Mouse (Mus musculus) ovary, postnatal 10 days (tissue): ENCODE data around the gene Chrnb2.
A peak's percentile ranks its signal among the peaks of the same experiment; 100 is the strongest.
"Not testable (repeated sequence)": the region's sequence is repeated elsewhere in the genome, so short reads cannot be mapped to it uniquely, and the experiment has no call there.

Experiments
- DNase-seq: peaks from one replicate; pipeline ENCODE4 v3.0.0; 2022; ENCODE audit warnings: low spot score

Gene Chrnb2

DNA sequence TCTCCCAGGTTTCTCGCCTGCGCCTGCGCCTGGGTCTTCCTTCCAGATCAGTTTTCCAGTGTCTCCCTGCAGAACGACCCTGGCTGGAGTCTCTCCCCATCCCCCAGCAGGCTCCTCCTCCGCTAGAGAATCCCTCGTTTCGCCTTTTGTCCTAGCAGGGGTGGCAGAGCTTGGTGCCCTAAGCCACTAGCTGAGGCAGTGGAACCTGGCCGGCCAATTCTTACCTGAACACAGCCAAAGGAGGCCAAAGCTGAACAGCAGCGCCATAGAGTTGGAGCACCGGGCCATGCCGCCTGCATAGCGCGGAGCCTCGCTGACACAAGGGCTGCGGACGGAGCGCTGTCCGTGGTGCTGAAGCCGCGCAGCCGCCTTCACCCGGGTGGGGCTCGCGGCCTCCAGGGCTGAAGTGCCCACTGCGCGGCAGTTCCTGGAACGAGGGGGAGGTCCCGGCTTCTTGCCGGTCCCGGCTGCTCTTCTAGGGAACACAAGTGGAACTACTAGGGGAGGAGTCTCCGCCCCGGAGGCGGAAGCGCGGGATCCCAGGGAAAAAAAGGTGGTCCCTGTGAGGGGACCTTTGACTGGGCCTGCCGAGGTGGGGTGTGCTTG lies at the start of gene Chrnb2:
Chrnb2 (minus strand) TSS at position 514 of the 606 bp plus-strand sequence.
- DNase-seq: peak; percentile 68

DNA sequence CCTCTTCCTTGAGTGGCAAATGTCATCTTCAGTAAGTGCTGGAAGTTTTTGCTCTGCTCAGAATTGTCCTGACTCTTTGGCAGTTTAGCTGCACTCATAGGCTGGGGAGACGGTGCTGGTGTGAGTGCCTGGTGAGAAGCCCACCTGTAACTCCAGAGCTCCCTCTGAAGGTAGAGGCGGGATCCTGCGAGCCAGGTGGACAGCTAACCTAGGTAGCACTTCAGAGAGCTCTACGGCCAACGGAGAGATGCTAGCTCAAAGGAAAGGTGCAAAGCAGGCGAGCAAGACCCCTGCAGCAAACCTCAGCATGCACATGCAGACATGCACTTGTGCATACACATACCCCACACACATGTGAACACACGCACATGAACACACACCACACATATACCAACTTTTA lies 49.6 kb upstream of the Chrnb2 start:
- no peak for DNase-seq

DNA sequence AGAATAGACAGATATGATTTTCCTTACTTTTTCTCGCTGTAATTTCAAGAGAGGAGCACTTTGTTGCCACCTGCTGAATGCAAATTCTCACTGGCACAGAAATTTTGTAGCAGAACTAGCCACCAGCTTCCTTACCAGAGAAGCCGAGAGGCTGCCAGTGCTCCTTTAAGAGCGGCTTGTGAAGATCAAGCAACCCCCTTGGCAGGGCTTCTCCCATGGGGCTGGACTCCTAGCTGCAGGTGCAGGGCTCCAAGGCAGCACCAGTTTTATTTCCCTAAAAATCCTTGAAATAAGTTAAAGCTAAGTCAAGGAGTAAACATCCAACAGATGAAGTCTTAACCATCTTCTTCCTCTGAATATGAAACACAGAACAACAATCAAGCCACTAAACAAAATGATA lies 47.7 kb upstream of the Chrnb2 start:
- no peak for DNase-seq

DNA sequence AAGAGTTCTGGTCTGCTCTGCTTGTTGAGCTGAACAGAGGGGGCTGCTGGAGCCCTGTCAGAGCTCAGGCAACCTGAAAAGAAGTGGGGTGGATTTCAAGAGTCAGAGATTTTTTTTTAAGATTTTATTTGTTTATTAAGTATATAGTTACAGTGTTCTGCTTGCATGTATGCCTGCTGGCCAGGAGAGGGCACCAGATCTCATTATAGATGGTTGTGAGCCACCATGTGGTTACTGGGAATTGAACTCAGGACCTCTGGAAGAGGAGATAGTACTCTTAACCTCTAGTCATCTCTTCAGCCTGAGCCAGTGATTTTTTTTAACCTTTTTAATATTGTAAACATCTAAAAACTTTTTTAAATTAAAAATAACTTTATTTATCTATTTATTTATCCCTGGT lies 46.4 kb upstream of the Chrnb2 start:
- no peak for DNase-seq

DNA sequence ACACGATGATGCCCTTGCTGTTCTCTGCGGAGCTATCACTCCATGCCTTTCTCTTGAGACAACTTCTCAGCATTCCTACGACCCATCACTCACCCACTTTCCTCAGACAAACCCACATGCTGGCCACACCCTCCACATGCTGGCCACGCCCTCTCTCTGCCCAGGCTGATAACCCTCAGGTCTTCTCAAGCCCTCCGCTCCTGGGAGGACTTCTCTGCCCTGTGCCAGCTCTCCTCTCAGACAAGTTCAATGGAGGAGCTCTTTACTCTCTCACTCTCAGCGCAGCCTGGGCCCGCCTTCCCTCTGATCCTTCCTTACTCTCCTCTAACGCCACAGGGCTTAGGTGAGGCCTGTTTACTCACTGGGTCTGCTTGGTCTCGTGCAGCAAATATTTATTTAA lies 44.2 kb upstream of the Chrnb2 start:
- no peak for DNase-seq

DNA sequence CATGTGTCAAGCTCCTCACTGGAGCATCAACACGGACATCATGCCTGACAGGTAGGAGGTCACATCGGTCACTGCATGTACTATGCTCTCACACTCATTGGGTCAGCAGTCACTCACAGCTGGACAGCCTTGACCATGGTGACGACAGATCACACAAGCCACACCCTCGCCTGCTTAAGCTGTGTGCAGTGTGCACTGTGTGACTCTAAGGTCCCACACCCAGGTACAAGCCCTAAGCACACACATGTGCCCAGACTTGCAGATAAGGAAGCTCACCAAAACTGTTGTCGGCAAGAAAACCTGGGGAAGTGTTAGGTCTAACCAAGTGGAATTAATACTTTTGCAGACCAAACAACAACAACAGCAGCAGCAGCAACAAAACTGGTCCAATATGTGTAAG lies 43.4 kb upstream of the Chrnb2 start:
- DNase-seq: no peak

DNA sequence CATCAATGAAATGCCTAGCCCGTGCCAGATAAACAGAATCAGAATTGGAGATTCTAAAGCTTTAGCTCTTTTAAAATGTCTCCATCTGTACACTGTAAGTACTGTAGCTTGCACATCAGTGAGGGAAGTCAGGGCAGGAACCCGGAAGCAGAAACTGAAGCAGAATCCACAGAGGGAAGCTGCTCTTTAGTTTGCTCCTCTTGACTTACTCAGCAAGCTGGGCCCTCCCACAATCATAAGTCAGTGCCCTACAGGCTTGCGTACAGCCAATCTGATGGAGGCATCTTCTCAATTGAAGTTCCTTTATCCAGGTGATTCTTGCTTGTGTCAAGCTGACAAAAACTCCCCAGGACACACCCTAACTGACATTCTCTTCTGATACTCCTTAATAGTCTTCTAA lies 42.7 kb upstream of the Chrnb2 start:
- DNase-seq: no peak

DNA sequence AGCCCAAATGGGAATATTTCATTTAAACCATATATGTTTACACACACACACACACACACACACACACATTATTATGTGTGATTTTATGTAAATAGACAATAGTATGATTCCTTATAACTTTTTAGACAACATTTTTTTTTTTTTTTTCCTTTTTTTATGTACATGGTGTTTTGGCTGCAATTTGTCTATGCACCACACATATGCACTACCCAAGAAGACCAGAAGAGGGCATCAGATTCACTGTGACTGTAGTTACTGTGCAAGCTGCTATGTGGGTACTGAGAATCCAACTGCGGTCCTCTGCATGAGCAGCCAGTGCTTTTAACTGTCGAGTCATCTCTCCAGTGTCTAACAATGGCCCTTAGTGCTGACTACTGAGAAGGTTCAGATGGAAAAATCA lies 42.3 kb upstream of the Chrnb2 start:
- DNase-seq: no peak

DNA sequence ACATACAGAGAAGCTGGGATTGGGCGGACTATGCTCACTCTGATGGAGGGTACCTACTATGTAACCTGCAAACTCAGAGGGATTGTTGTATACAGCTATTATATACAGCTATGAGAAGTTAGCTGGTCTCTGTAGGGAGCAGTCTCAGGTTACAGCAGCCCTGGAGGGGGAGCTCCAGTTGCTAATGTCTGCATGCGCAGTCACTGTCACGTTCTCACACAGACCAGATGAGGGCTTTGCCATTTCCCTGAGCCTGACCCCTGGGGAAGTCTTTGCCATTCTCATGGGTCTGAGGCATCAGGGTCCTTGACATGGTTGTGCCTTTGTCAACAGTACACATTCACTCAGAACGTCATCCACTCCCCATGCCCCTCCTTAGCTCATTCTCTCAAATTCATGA lies 40.7 kb upstream of the Chrnb2 start:
- no peak for DNase-seq

DNA sequence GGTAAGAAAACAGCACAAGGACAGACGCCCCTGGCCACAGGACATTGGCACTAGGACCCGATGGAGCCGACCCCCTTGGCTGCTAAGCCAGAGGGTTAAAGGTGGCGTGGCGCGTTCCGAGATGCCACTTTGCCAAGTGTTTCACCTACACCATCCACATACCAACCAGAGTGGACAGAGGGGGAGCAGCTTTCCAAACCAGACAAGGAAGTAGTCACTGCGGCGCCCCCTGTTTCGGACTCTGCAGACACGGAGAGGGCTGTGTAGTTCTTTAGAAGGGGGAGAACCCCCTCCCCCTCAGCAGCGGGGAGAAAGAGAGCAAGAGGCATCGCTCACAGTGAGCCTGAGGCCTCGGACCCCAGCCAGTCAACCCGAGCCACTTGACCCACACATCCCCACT lies 38.4 kb upstream of the Chrnb2 start:
- DNase-seq: no peak

DNA sequence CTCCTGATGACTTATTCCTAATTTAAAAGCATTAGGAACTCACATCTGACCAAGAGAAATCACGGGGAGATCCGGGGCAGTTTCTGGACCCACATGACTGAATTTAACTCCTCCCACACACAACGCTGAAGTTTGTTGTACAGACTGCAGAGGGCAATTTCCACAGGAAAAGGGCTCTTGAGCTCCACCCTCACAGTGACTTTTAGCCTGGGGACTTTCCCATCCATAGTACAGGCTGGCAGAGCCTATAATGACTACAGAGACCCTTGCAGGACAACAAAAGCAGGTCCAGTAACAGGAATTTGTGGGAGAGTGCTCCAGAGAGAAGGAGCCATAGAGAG lies 37.0 kb upstream of the Chrnb2 start:
- DNase-seq: no peak

DNA sequence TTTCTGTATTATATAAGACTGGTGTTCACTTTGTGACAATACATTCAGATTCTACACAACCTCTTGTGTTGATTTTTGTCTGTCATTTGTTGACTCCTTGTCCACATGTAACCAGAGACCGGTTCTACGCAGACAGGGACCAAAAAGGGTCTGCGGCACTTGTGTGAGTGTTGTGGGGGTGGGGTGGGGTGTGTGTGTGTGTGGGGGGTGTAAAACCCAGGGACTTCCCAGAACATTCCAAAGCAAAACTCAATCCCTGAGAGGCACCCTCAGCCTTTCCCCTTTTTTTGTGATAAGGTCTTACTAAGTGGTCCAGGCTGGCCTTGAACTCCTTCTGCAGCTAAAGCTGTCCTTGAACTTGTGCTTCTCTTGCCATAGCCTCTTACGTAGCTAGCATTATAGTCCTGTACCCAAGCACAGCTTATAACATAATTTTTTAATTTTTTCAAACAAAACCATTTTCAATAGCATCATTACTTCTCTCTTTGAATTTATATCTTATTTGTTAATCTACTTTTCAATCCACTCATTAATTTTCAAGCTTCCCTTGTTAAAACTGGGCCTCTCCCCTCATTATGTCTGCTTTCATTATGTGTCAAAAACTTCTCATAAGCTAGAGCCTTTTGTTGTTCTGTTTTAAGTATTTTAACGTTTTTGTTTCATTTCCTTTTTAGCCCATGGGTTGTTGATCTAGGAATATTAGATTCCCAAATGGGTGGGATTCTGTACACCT lies 36.5 kb upstream of the Chrnb2 start:
- DNase-seq: no peak

DNA sequence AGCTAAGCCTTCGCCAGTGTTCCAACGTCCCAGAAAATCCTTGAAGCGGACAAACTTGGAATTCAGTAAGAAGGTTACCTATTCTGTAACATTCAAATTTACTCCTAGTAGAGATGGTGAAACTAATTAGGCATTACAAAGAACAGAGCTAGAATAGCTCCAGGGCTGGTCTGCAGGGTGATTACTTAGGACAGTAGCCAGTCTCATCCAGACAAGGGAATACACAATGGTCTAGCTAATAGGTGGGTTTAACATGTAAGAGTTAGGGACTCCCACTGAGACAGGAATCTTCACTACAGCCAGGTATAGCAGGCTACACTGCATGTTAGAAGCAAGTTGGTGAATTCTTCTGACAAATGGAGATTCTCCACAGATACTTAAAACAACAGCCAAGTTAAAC lies 35.6 kb upstream of the Chrnb2 start:
- not testable (repeated sequence) for DNase-seq

DNA sequence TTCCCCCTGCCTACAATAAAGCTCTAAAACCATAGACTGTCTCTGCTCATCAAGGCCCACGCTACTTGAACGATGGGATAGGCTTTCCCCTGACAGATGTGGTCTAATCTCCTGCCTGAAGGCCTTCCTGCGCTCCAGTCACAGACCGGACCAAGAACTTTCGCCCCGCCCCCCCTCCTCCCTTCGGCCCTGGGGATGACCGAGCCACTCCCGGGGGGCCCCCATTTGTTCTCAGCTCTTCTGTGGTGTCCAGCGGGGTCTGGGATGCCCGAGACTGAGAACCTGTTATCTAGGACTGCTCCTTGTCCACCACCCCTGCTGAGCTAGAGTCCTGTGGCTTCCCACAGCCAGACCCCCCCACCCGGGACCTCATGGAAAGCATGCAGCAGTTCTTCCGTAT lies 35.0 kb upstream of the Chrnb2 start:
- DNase-seq: no peak

DNA sequence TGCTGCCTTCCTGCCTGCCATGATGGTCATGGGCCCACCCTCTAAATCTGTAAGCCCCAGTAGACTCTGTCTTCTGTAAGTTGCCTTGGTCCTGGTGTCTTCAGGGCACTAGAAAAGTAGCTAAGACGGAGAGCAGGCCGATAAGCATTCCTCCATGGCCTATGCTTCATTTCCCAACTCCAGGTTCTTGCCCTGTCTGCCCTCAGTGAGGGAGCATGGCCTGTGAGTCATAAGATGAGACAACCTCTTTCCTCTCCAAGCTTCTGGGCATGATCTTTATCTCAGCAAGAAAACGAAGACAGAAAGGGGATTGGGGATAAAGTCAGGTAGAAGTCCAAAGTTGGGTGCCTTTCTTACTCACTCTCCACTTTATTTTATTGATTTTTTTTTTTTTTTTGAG lies 34.1 kb upstream of the Chrnb2 start:
- no peak for DNase-seq

DNA sequence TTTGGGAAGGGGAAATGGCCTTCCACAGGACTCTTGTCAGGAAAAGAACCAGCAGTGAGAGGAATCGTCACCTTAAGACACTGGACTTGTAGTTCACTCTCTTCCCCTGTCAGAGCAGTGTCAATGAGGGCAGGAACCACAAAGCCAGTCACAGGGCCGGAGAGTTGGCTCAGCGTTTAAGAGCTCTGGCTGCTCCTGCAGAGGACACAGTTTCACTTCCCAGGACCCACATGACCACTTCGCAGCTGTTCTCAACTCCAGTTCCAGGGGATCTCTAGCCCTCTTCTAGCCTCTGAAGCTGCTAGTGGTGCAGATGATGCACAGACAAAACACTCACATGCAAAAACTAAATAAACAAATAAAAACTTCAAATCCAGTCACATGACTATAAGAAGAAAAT lies 31.9 kb upstream of the Chrnb2 start:
- DNase-seq: no peak

DNA sequence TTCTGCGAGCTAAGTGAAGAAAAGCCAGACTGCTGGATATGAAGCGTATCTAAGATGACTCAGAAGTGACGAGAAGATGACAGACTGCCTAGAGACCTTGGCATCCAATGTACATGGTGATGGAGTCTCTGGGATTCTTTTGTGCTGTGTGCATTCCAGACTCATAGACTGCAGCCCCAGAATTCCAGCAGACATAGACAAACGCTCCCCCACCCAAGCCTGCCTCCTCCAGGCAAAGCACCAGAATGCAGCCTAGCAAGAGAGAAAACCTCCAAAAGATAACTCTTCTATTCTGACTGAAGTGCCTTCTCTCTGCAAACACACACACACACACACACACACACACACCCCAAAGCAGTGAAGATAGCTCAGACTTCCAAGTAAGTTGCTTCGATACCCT lies 31.3 kb upstream of the Chrnb2 start:
- no peak for DNase-seq

DNA sequence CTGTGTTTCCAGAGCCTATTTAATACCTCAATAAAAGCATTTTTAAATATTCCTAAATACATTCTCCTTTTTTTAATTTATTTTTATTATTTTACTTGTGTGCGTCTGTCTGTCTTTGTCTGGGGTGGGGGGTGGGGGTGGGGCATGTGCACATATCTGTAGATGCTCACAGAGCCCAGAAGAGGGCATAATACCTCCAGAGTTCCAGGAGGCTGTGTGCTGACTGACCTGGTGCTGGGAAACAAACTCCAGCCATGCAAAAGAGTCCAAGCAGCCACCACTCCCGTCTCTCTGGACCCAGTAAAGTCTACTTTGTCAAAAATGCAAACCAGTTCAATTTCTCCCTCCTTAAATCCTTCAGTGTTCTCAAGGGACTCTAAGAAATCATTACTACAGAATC lies 30.2 kb upstream of the Chrnb2 start:
- DNase-seq: no peak

DNA sequence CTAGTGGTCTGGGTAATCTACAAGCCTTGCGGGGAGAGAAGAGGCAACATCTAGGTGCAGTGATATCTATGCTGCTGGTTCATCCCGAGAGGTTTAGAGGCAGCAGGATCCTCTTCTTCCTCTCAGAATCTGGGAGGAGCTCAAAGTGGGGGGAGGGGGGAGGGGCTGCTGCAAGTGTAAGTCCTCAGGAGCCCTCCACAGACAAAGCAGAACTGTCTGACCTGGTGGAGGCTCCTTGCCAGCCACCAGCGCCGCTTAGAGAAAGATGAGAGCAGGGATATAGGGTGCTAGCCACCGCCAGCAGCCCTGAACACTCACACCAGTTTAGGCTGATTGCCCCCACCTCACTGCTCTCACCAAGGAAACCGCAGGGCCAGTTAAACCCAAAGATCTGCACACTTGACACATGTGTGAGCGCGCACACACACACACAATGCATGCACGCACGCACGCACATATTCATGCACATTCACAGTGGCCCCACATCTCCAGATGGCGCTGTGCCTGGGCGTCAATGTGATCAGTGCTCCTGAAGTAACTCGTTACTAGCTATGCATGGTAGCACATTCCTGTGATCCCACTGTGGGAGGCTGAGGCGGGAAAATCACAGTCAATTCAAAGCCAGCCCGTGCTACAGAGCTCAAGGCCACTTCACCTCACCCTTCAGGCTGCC lies 24.4 kb upstream of the Chrnb2 start:
- DNase-seq: no peak

DNA sequence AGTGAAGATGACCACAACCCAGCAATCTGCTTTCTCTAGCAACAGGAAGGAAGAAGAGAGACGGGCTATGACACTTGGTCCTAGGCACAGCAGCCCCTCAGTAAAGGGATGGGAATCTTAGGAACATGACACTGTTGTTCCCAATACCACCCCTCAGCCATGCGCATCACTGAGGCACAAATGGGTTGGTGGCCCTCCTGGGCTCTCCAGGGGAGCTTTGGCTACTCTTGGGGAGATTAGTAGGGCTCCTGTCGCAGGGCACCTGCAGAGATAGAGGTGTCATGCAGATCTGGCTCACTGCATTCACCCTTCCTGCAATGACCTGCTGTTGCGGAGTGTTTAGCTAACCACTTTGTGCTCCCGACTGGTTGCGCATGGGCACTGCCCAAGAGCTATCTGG lies 21.8 kb upstream of the Chrnb2 start:
- DNase-seq: no peak

DNA sequence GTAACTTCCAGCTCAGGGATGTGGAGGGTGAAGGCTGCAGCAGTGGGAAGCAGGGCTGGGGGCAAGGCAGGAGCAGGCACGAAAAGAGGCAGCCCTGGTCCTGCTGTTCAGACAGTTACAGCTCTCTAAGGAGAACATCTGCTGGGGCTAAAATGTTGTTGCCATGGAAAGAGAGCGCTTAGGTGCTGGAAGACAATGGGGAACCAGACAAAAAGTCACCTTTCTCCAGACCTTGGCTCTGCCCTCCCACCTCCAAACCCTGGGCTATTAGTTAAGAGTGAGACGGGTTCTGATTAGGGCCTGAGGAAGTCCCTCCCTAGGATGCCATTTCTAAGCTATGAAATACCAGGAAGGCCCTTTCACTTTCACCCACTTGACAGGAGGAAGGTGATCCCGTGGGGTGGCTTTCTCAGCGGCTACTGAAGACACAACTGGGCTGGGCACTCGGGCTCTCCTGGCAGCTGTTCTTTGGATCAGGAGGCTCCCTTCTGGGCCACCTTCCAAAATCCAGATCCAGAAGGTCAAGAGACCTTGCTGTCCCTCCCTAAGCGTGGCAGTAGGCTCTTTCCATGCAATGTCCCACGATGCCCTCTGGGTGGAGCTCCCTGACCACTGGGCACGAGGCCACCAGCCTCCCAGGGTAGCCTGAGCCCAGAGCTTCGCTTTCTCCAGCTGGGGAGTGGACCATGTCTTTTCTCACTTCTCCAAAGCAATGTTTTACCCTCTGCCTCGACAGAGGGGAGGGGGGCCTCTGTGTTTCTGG lies 20.7 kb upstream of the Chrnb2 start:
- DNase-seq: peak; percentile 64

DNA sequence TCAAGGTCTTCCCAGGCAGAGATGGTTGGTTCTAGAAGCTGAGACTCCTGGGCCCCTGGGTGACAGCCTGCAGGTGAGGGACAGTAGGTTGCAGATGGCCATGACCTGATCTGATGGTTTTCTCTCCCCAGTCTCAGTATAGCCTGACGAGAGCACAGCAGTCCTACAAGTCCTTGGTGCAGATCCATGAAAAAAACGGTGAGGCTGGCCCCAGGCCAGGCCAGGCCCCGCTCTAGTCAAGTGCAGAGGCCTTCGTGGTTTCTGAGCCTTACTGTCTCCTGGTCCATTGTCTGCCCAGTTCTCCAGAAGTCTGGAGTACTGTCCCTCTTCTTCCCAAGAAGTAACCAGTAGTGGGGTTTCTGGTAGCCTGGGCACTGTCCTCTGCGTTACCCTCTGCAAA lies 17.2 kb upstream of the Chrnb2 start:
- no peak for DNase-seq

DNA sequence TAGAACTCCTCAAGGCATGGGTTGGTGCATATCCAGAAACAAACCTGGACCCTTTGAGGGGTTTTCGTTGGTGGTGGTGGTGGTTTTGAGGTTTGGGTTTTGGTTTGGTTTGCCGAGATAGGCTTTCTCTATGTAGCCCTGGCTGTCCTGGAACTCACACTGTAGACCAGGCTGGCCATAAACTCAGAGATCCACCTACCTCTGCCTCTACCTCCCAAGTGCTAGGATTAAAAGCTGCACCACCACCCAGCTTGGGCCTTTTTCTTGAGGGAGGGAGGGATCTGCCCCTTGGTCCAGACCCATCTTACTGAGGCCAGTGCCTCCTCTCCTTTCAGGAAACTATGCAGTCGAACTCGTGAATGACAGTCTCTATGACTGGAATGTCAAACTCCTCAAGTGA lies 15.7 kb upstream of the Chrnb2 start:
- no peak for DNase-seq
